7 mouse cellular contexts compared by ENCODE assay signal in the genomic region with DNA sequence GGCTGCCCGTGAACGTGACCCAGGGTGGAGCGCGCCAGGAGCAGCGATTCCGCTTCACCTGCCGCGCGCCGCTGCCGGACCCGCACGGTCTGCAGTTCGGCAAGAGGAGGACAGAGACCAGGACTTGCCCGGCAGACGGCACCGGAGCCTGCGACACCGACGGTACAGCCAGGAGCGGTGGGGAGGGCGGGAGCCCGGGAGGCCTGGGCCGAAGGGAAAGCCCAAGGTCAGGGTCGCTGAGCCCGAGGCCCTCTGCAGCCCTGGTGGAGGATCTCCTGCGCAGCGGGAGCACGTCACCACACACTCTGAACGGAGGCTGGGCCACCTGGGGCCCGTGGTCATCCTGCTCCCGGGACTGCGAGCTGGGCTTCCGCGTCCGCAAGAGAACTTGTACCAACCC.
A peak's percentile ranks its signal among the peaks of the same experiment; 100 is the strongest.
DNase-seq lines count a peak whose midpoint lies in the region; ATAC-seq lines count a peak whose summit lies in the region.

No protein-coding gene starts in this region.

- H3K27ac ChIP-seq in hindbrain, embryonic 12.5 days = no peak overlapping the region
- no peak overlapping the region for H3K27ac ChIP-seq in liver, embryonic 16.5 days (ENCODE audit: low read length)

- 28% methylated on average over 36 of the region's 36 CpGs for WGBS in hindbrain, embryonic 12.5 days
- 8% methylated on average over 36 of the region's 36 CpGs for WGBS in liver, embryonic 16.5 days (ENCODE audit: insufficient replicate concordance)

- H3K4me3 ChIP-seq in hindbrain, embryonic 12.5 days = peak overlapping the region; percentile 24
- peak overlapping the region; percentile 15; the same call in 1 of the 2 replicates for H3K4me3 ChIP-seq in liver, embryonic 16.5 days (ENCODE audit: low read depth, low read length)

- 0 out of 2 replicates have a peak overlapping the region, but pooled peaks have one; percentile 27 for H3K9ac ChIP-seq in hindbrain, embryonic 12.5 days
- H3K9ac ChIP-seq in liver, embryonic 16.5 days (ENCODE audit: low read depth, low read length) = no peak overlapping the region

- ATAC-seq in hindbrain, embryonic 12.5 days (ENCODE audit: low FRiP score) = no peak
- no peak for ATAC-seq in liver, embryonic 16.5 days (ENCODE audit: low read depth)
- ATAC-seq in cerebellum, adult (ENCODE audit: insufficient number of reproducible peaks, low FRiP score, low TSS enrichment) = no peak

- peaks cover 53% of the 10 kb centered on the region for H3K36me3 ChIP-seq in hindbrain, embryonic 12.5 days
- H3K36me3 ChIP-seq in liver, embryonic 16.5 days (ENCODE audit: control insufficient read depth, insufficient read depth) = no peaks in the 10 kb centered on the region

- H3K4me2 ChIP-seq in hindbrain, embryonic 12.5 days (replicated peaks) = peak overlapping the region; percentile 46
- H3K4me2 ChIP-seq in liver, embryonic 16.5 days (ENCODE audit: low read depth, low read length) = peak overlapping the region; percentile 44

- H3K9me3 ChIP-seq in hindbrain, embryonic 12.5 days (replicated peaks) = no peaks in the 10 kb centered on the region
- H3K9me3 ChIP-seq in liver, embryonic 16.5 days (replicated peaks; ENCODE audit: control insufficient read depth, low read length) = no peaks in the 10 kb centered on the region

- DNase-seq in R1 (ENCODE audit: low read depth, low spot score) = peak; percentile 28
- peak; percentile 53 to 58 for DNase-seq in adrenal gland, postnatal 36 days
- no peak for DNase-seq in cerebellum, adult 11-12 months
- no peak for DNase-seq in right cerebral cortex, adult 18-20 months

- peaks cover 19% of the 10 kb centered on the region for H3K27me3 ChIP-seq in hindbrain, embryonic 12.5 days
- H3K27me3 ChIP-seq in liver, embryonic 16.5 days (ENCODE audit: control insufficient read depth, insufficient read depth, low read depth, low read length) = peaks cover 30% of the 10 kb centered on the region

- peaks cover 10% of the 10 kb centered on the region for H3K4me1 ChIP-seq in hindbrain, embryonic 12.5 days
- H3K4me1 ChIP-seq in liver, embryonic 16.5 days (ENCODE audit: control insufficient read depth, low read depth, low read length) = no peaks in the 10 kb centered on the region; the same call in 1 of the 2 replicates

Comparison
In these comparisons a context has a peak if more than half of its experiments do, and no peak if none do; other contexts are left out.
1. DNase-seq: peak in R1 (single experiment) and adrenal gland, postnatal 36 days (2 of 2); none in cerebellum, adult 11-12 months (single experiment) and right cerebral cortex, adult 18-20 months (single experiment).